Mouse (Mus musculus) gastrocnemius, adult 2 months (tissue): Measurements from ENCODE around the gene Xylt1. TPM values are rescaled to one million over a fixed set of nuclear protein-coding genes. Genes with fewer than 3 reads are reported as not detected.

Experiments
- DNase-seq: peaks from one replicate; pipeline ENCODE4 v3.0.0; 2022
- H3K27ac ChIP-seq: fragments of 200-600 bp; 2 replicates; pipeline ENCODE4 v1.8.1; 2022; ENCODE audit warnings: mild to moderate bottlenecking
- H3K4me3 ChIP-seq: fragments of 200-600 bp; 2 replicates; pipeline ENCODE4 v1.8.1; 2022; ENCODE audit warnings: mild to moderate bottlenecking, moderate library complexity
- CTCF ChIP-seq: fragments of 200-600 bp; IDR thresholded peaks from 2 replicates; pipeline ENCODE4 v1.8.1; 2022; ENCODE audit warnings: antibody characterized with exemption, mild to moderate bottlenecking, moderate library complexity
- intact Hi-C: fragments of 180-260 bp; cut with DNase I; formaldehyde crosslinking; loops from one replicate; pipeline ENCODE4 v1.15.1; 2025
- total RNA-seq, 2 experiments: library from RNA; stranded (reverse); gene quantifications; 2 replicates each; pipeline ENCODE4 v1.2.3; 2021

Gene Xylt1
- total RNA-seq, 2 experiments from 2014 or later: 5.5 to 9.5 TPM

GRCm38 (mm10) chr7:117709901-117710607, 329.3 kb downstream of the Xylt1 start:
- intact Hi-C loops: no loop called here
- DNase-seq: no peak
- no peak for TF ChIP-seq CTCF
- Histone ChIP-seq H3K27ac (no peak overlapping the region), H3K4me3 (no peak overlapping the region)

GRCm38 (mm10) chr7:117716876-117717408, 336.2 kb downstream of the Xylt1 start:
- intact Hi-C loops: no loop called here
- no peak for DNase-seq
- Histone ChIP-seq H3K4me3 (no peak overlapping the region), H3K27ac (no peak overlapping the region)
- TF ChIP-seq CTCF: no peak

DNA sequence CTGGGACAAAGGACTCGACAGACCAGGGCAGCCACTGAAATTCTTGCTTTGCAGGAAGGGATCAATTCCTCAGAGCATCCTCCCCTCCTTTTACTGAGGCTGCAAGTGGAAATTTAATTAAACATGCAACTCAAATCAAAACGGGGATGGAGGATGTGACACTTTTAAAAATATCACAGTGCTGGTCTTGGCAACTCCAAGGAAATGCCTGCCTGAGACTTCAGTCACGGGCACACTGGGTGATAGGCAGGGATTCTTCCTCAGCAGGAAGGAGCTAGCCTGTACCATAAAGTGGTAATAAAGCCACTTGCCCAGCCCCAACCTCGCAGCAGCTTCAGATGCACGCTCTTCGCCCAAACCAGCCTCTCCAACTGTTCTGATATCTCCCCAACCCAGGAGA, 339.6 kb downstream of the Xylt1 start:
- Histone ChIP-seq H3K27ac (no peak overlapping the region), H3K4me3 (no peak overlapping the region)
- intact Hi-C loops: no loop called here
- TF ChIP-seq CTCF: no peak
- DNase-seq: no peak
